In the genomic region with DNA sequence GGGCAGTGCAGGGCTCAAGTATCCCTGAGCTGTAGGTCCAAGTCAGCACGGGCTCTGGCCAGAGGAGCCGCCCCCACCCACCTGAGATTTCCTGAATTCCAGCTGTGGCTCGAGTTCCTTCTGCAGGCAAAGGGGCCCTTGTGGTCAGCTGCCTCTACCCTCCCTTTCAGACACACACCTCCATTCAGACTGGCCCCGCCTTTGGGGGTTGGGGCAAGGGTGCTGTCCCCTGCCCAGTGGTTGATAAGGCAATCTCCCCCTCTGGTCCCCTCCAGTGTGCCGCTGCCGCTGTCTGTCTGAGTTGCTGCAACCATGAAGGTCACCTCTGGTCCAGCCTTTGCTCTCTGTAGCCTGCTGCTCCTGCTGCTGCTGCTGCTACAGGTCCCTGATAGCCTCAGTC, we compare ENCODE assay signal across 26 mouse cellular contexts. TPM values are rescaled to one million over a fixed set of nuclear protein-coding genes. Genes with fewer than 3 reads are reported as not detected.
DNase-seq lines count a peak whose midpoint lies in the region; ATAC-seq lines count a peak whose summit lies in the region.
"Had no signal": no experiment of that assay in that cellular context is flagged by ENCODE, and none has a peak within 500 bp of the region (broad histone marks: within the 10 kb centered on the region; RNA-seq: fewer than 3 reads in every experiment).

A gene (plus strand): TSS at position 274 of the 400 bp plus-strand sequence.

- H3K4me1 ChIP-seq in embryonic facial prominence, embryonic 12.5 days = peaks cover 3% of the 10 kb centered on the region; the same call in 1 of the 2 replicates
- H3K4me1 ChIP-seq in embryonic facial prominence, embryonic 10.5 days = peaks cover 46% of the 10 kb centered on the region
- 0 out of 2 replicates have a peak, but pooled peaks cover 5% of the 10 kb centered on the region for H3K4me1 ChIP-seq in neural tube, embryonic 13.5 days (replicated peaks)
- peaks cover 21% of the 10 kb centered on the region for H3K4me1 ChIP-seq in limb, embryonic 15.5 days
- H3K4me1 ChIP-seq: stomach, embryonic 15.5 days had no signal

- no peaks in the 10 kb centered on the region; the same call in 1 of the 2 replicates for H3K27me3 ChIP-seq in embryonic facial prominence, embryonic 12.5 days
- H3K27me3 ChIP-seq in embryonic facial prominence, embryonic 10.5 days (replicated peaks; ENCODE audit: low read depth, poor library complexity, severe bottlenecking) = peaks cover 33% of the 10 kb centered on the region
- H3K27me3 ChIP-seq in neural tube, embryonic 13.5 days = peaks cover 20% of the 10 kb centered on the region; the same call in 1 of the 2 replicates
- peaks cover 6% of the 10 kb centered on the region; the same call in 1 of the 2 replicates for H3K27me3 ChIP-seq in limb, embryonic 15.5 days
- H3K27me3 ChIP-seq: liver, embryonic 13.5 days; stomach, embryonic 15.5 days had no signal

- DNase-seq in embryonic facial prominence, embryonic 10.5 days (ENCODE audit: low spot score) = no peak
- DNase-seq in neural tube, embryonic 10.5 days (ENCODE audit: extremely low spot score, low spot score) = no peak
- no peak for DNase-seq in kidney, postnatal 10 days
- DNase-seq in embryo, embryonic 10 days (ENCODE audit: low spot score) = no peak
- no peak for DNase-seq in urinary bladder, postnatal 14 days (ENCODE audit: low spot score)
- DNase-seq: adrenal gland, postnatal 25 days; cerebellum, adult 9-11 months; gastrocnemius, postnatal 10 days; heart, adult 11 months; kidney, postnatal 4 days; liver, embryonic 13.5 days; lung, embryonic 14.5 days; lung, postnatal 36 days; thymus, adult 18-20 months; thymus, postnatal 4 days had no signal

- 46% methylated on average over 6 of the region's 6 CpGs for whole genome bisulfite sequencing in embryonic facial prominence, embryonic 12.5 days
- WGBS in embryonic facial prominence, embryonic 10.5 days = 39% methylated on average over 6 of the region's 6 CpGs
- WGBS in neural tube, embryonic 13.5 days = 55% methylated on average over 6 of the region's 6 CpGs
- WGBS in limb, embryonic 15.5 days = 37% methylated on average over 6 of the region's 6 CpGs

- no peak within 1 kb of the TSS for H3K9ac ChIP-seq in embryonic facial prominence, embryonic 12.5 days
- 0 out of 2 replicates have a peak within 1 kb of the TSS, but pooled peaks have one; percentile 3 for H3K9ac ChIP-seq in neural tube, embryonic 13.5 days
- no peak within 1 kb of the TSS for H3K9ac ChIP-seq in limb, embryonic 15.5 days
- H3K9ac ChIP-seq: liver, embryonic 13.5 days; lung, embryonic 14.5 days; stomach, embryonic 15.5 days had no signal

- no peaks in the 10 kb centered on the region for H3K9me3 ChIP-seq in embryonic facial prominence, embryonic 12.5 days
- no peaks in the 10 kb centered on the region for H3K9me3 ChIP-seq in embryonic facial prominence, embryonic 10.5 days
- no peaks in the 10 kb centered on the region for H3K9me3 ChIP-seq in neural tube, embryonic 13.5 days
- H3K9me3 ChIP-seq in limb, embryonic 15.5 days = no peaks in the 10 kb centered on the region
- H3K9me3 ChIP-seq: liver, embryonic 13.5 days; stomach, embryonic 15.5 days had no signal

- H3K36me3 ChIP-seq in embryonic facial prominence, embryonic 12.5 days = no peaks in the 10 kb centered on the region
- H3K36me3 ChIP-seq in embryonic facial prominence, embryonic 10.5 days (replicated peaks) = no peaks in the 10 kb centered on the region
- no peaks in the 10 kb centered on the region for H3K36me3 ChIP-seq in neural tube, embryonic 13.5 days
- H3K36me3 ChIP-seq in limb, embryonic 15.5 days = no peaks in the 10 kb centered on the region
- H3K36me3 ChIP-seq: liver, embryonic 13.5 days; stomach, embryonic 15.5 days had no signal

- no peak within 1 kb of the TSS for H3K4me2 ChIP-seq in embryonic facial prominence, embryonic 12.5 days (replicated peaks)
- H3K4me2 ChIP-seq in neural tube, embryonic 13.5 days = no peak within 1 kb of the TSS
- H3K4me2 ChIP-seq in limb, embryonic 15.5 days = peak within 1 kb of the TSS; percentile 26
- H3K4me2 ChIP-seq: heart, embryonic 11.5 days; liver, embryonic 13.5 days; lung, embryonic 14.5 days; midbrain, embryonic 11.5 days; stomach, embryonic 15.5 days had no signal

- H3K27ac ChIP-seq in embryonic facial prominence, embryonic 12.5 days = no peak within 1 kb of the TSS
- H3K27ac ChIP-seq in embryonic facial prominence, embryonic 10.5 days (replicated peaks) = no peak within 1 kb of the TSS; the same call in 1 of the 2 replicates
- no peak within 1 kb of the TSS for H3K27ac ChIP-seq in neural tube, embryonic 13.5 days (replicated peaks)
- H3K27ac ChIP-seq in limb, embryonic 15.5 days = peak within 1 kb of the TSS; percentile 12; the same call in 1 of the 2 replicates
- H3K27ac ChIP-seq: liver, embryonic 13.5 days; stomach, embryonic 15.5 days had no signal

- 0 out of 2 replicates have a peak, but pooled peaks have one; percentile 30 for ATAC-seq in embryonic facial prominence, embryonic 12.5 days (ENCODE audit: insufficient number of reproducible peaks, insufficient read depth, low FRiP score, low TSS enrichment)
- ATAC-seq in neural tube, embryonic 13.5 days (ENCODE audit: low read depth) = no peak
- peak; percentile 60 for ATAC-seq in limb, embryonic 15.5 days (ENCODE audit: insufficient number of reproducible peaks, low FRiP score, low TSS enrichment, low read depth)
- ATAC-seq: forebrain, embryonic 14.5 days; intestine, postnatal 0 days had no signal

- no peak within 1 kb of the TSS for H3K4me3 ChIP-seq in embryonic facial prominence, embryonic 12.5 days
- H3K4me3 ChIP-seq in embryonic facial prominence, embryonic 10.5 days = no peak within 1 kb of the TSS
- no peak within 1 kb of the TSS for H3K4me3 ChIP-seq in neural tube, embryonic 13.5 days
- H3K4me3 ChIP-seq in limb, embryonic 15.5 days = peak within 1 kb of the TSS; percentile 31
- H3K4me3 ChIP-seq: liver, embryonic 13.5 days; stomach, embryonic 15.5 days had no signal

RNA-seq across cellular contexts. Expression of the gene that starts here (rescaled TPM):
- polyA plus RNA-seq in embryonic facial prominence, embryonic 12.5 days (2016; fragmentation: Nextera tagmentation; extraction: Ambion mirVana) = 4.2 and 7.0 TPM in 2 replicates
- polyA plus RNA-seq in embryonic facial prominence, embryonic 10.5 days (2016; fragmentation: Nextera tagmentation; extraction: Ambion mirVana) = 0.11 TPM in 1 of 2 replicates, not detected in the other
- polyA plus RNA-seq in neural tube, embryonic 13.5 days (2015; fragmentation: Nextera tagmentation; extraction: Ambion mirVana) = 4.2 and 4.6 TPM in 2 replicates
- polyA plus RNA-seq in limb, embryonic 15.5 days (2015; fragmentation: Nextera tagmentation; extraction: Ambion mirVana) = 153 and 161 TPM in 2 replicates
- polyA plus RNA-seq: heart, embryonic 11.5 days; heart, postnatal 0 days; hindbrain, embryonic 11.5 days; intestine, postnatal 0 days; lung, embryonic 14.5 days; midbrain, embryonic 11.5 days; neural tube, embryonic 11.5 days; stomach, embryonic 15.5 days had no signal

Comparison
In these comparisons a context has a peak if more than half of its experiments do, and no peak if none do; other contexts are left out.
1. RNA of the gene that starts here (polyA plus RNA-seq): 153 to 161 TPM in limb, embryonic 15.5 days; 4.2 to 4.6 TPM in neural tube, embryonic 13.5 days, 4.2 to 7.0 TPM in embryonic facial prominence, embryonic 12.5 days and 0.11 TPM in embryonic facial prominence, embryonic 10.5 days; every median in the first group is over 10 times any median in the second.